Mouse (Mus musculus) cerebellum, postnatal 25 days (tissue): Measurements from ENCODE around the gene Tenm2.

ENCODE experiments used
- DNase-seq, 2 experiments: peaks; one replicate each; pipeline ENCODE4 v3.0.0; 2021; ENCODE audit warnings: mixed read lengths in 2 of 2

The Tenm2 gene

DNA sequence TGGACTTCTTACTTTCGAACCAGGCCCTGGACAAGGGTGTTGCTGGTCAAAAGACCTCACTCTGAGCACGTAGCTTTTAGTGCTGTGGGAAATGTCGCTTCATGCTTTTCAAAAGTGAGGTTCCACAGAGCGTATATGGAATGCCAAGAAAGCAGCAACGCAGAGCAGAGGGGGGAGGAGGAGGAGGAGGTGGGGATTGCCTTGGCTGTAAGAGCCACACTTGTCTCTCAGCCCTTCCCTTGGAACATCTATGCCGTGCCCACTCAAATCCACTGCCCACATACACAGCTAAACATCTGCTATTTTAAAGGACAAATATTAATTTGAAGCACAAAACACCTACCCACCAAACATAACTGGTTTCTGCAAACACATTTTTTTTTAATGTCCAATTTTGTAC, 544.9 kb downstream of the Tenm2 start:
- no peak for DNase-seq

DNA sequence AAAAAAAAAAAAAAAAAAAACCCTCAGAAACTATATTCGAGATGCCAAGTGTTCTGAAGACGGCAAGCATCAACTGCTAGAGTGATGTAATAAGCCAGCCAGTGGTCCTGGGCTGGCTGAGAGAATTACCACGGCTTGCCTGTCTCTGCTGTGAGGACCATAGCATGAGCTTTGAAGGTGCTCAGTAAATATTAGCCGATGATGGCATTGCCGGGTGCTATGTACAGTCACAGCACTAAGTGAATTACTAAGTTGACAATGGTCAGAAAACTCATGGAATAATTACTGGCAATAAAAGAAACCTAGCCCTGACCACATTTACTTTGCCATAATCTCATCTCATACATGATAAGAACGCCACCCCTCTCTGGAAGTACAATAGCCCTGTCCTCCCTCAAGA, 549.5 kb downstream of the Tenm2 start:
- DNase-seq, result no peak

DNA sequence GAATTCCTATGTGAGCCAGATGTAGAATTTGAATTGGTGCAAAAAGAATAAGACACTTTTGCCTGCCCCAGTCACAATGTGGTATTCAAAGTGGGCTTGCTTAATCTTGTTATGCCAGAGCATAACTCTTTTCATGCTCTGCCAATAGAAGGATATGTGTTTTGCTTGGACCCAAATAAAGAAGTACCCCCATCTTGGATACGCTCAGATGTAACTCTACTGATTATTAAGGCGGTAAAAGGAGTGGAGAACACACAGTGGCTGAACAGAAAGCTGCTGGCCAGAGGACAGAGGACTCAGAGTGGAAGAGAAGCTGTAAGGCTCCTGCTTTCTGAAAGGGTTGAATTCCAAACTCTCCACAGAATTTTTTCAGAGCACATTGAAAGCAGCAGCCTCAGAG, 556.4 kb downstream of the Tenm2 start:
- no peak for DNase-seq

DNA sequence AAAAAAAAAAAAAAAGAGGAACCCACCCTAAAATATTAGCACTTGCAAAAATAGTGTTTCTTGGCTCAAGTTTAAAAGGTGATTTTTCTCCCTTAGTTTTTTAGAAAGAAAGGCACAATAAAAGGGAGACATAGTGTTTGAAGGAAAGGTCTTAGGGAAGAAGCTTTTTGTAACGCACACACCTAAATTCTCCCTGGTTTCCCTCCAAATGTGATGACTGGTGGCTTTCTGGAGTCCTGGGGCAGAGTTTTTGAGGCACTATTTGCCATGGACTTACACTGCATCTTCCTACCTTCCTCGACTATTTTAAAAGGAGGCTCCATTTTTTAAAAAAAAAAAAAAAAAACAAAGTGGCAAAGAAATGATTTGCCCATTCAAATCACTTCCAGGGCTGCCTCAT, 557.2 kb downstream of the Tenm2 start:
- DNase-seq, result no peak

DNA sequence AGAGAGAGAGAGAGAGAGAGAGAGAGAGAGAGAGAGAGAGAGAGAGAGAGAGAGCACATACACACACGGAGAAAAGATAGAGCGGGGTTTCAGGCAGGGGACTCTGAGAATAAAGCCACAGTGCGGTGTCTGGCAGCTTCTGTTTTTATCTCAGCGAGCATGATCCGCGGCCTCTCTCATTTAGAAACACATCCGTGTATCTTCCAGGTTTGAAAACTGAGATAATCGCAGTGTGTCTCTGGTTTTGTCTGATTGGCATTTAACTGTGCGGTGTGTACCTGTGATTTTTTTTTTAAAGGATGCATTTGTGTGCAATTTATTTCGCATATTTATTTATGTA, 557.7 kb downstream of the Tenm2 start:
- DNase-seq, result peak in 1 of 2 experiments; percentile 59

DNA sequence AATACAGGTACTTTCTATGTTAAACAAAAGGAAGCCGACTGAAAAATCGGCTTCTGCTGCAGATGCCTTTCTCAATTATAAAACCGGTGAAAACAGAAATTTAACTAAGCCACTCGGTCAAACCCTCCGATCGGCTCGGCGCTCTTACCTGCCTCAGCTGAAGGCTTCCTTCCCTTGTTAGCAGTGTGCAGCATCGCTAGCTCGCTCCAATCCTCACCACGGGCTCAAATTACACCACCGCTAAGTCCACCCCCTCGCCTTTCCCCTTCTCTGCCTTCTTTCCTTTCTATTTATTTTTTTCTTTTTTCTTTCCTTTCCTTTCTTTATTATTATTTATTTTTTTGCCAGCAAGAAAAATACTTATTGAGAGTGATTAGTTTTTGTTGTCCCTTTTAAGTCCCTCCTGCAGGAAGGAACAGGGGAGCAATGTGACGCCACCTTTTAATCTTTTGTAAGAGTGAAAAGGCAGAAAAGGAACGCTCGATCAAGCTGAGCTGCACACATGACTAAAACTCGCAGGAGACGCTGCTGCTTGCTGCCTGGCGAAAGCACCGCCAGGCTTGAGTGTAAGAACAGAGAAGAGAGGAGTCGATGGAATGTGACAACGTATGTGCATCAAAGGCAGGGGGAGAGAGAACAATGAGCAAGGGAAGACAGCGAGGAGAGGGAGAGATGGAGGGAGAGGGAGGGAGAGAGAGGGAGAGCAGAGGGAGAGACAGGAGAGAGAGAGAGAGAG, 558.3 kb downstream of the Tenm2 start:
- DNase-seq, result peak; percentile 71 to 78

DNA sequence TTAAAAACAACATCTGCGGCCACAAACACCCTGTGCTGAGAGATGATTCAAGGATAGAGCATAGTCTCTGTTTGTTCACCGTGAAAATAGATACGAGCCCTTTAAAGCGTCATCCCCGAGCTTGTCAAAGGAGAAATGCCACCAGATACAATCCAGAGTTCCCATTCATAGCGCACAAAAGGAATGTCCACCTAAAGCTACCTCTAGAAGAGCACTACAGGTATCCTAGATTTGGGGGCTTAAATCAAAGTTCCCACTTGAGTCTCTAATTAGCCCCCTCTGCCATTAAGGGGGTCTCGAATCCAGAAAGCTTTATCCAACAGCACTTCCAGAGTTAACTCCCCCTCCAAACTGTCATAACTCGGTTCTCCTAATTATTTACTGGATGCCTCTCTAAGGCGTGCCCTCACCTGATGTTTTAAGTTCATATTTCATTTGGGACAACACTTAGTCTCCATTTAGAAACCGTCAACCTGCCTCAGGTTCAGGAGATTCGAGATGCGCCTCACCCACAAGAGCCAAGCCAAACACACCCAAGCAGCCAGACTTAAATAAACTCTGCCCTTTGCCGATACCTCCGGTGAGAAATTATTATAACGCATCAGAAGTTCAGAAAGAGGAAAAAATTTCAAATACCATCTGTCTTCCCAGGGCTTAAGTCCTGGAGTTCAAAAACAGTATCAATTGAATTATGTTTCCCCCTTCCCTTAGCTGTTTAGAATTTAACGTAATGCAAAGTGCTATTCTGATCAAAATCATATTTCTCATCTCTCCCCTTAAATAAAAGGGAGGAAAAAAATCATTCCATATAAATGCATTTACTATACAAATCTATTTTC, 559.1 kb downstream of the Tenm2 start:
- peak; percentile 34 to 36 for DNase-seq

DNA sequence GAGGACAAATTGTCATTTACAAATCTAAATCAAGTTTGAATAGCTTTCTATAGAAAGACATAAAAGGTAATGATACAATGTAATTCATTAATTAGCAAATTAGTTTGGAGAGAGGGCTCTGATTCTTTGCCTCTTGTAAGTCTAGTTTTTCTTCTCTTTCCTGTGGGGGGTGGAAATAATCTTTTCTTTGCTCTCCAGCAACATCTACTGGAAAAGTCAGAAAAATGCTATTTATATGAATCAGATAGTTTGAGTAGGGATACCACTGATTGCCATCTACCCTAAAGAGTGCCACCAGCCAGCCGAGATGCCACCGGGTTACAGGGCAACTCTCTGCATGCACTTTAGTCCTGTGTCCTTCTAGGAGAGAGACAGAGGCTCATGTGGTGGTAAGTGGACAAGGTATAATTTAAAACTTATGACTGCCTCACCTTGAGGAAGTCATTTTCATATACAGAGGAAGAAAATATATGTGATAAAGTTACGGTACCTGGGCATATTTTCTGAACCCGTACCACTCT, 560.8 kb downstream of the Tenm2 start:
- DNase-seq, result peak in 1 of 2 experiments; percentile 14

DNA sequence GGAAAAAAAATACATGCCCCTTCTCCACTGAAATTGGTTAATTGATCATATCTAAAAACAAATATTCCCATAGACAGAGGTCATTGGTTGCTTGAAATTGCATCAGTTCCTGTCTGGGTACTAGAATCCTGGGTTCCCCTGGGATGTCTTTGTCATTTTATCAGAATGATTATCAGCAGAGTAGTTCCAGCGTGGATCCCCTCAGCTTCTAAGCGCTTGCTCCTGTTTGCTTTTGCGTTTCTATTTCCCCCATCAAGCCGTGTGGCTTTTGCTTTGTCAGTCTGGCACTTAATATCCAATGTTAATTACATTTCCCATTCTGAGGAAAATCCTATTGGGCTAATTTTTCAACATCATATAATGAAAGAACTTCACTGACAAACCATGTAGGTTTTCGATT, 561.6 kb downstream of the Tenm2 start:
- no peak for DNase-seq

DNA sequence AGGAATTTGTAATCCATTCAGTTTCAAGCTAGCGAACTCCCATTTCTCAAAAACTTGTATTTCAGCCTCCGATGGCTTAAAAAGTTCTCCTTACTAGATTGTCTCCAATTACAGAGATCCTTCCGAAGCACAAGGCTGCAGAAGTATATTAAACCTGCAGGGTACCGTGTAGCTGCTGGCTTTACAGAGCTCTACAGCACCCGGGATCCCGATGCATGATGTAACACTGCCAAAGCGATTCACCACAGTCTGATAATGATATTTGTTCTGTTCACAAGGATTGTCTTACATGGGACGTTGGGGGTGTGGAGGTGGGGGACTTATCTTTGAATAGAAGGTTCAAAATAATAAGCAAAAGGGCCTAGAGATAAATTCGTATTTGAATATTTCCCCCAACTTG, 564.6 kb downstream of the Tenm2 start:
- DNase-seq, result no peak

DNA sequence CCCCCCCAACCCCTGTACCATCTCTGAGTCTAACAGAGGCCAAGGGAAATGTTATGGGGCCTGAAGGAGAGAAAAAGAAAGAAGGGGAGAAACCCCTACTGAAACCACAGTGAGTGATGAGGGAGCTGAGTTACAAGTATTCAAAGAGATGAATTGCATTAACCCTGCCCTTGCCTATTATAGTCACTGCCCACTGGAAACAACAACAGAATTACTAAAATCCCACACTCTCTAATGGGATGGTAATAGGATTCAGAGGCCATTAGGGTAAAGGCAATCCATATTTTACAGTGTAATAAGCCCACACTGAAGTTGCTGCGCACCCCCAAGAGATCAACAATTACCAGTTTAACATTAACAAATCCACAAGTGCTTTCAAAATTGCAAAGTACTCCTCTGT, 571.7 kb downstream of the Tenm2 start:
- DNase-seq, result no peak

DNA sequence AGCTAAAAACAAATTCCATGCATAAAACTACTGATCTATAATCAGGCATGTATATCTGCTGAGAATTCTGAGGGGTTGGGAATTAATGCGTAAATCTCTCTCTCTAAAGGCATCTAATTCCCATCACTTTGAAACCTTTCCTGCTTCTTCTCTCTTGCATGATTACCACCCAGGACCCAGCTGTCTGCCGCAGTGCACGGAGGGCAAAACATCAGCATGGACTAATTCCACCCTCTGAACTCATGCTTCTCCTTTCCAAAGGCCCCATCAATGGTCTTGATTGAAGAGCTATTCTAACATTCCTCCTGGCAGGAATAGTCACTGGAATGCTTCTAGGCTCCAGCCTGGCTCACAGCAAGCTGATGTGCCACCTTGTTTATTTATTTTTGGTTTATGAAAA, 572.2 kb downstream of the Tenm2 start:
- DNase-seq, result no peak

DNA sequence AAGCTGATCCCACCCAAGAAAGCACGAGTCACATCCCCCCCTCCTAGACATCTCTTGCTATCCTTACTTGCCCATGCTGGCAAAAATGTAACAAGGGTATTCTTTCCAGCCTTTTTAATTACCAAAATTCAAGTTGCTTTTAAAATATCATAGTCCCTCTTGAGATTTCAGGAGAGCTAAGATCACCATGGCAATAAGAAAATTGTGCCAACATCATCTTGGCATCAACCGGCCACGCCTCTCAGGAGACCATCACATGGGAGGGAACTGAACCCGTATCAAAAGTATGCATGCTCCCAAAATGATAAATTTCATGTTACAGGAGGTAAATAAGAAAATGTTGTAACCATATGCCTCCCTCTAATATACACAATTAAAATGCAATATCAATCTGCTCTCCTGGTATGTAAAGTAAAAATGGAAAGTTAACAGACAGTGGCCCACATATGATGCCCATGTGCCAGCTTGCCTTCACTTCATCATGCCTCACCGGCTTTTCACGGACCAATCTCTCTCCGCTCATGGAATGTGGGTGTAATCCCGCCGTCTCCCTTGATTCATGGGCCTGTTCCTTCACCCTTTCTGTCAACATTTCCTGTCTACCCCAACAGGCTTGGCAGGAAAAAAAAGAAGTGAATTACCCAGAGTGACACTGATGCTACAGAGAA, 582.0 kb downstream of the Tenm2 start:
- DNase-seq, result no peak

DNA sequence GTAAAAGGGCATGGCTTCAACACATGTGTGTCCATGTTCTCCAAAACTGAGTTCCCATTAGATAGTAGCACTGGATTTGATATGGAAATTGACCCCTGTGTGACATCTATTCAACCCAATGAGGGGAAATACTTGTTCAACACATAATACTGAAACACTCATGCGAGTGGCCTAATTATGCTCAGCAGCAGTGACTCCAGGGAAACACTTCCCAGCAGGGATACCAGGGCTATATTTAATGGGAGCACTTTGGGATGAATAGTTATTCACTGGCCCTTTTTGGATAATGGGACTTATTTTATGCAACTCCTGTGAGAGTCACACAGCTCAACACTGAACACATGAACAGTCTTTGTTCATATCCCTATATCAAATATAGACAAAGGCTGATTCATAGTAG, 588.6 kb downstream of the Tenm2 start:
- DNase-seq, result no peak

DNA sequence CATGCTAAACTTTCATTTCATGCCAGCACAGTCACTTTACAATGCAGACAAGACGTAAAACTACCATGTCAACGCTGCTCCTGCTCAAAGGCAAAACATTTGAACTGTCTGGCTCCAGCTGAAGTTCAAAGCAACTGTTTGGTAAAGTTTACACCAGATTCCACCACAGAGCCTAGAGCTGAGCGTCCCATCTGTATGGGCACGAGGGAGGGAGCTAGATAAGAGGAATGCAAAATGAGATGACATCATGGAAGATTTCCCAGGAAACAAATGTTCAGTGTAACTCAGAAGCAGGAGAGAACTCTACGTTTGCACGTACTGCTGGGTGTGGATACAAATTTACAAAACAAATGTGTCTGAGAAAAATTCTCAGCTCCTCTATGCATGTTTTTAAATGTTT, 600.7 kb downstream of the Tenm2 start:
- no peak for DNase-seq

DNA sequence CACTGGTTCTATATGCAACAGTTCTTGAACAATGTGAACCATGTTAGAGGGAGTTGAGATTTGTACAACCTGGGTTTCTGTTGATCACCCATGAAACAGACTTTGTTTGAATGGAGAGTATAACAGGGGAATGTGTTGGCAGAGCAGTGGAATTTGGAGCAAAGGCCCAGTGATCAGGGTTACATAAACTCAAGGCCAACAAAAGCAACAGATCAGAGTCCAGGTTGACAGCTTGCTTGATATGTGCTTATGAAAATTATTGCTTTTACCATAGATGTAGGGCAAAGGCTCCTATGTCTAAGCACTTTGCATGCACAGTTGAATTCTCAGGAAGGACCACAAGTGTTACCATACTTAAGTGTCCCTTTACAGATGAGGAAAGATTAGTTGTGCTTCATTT, 603.6 kb downstream of the Tenm2 start:
- DNase-seq, result no peak

DNA sequence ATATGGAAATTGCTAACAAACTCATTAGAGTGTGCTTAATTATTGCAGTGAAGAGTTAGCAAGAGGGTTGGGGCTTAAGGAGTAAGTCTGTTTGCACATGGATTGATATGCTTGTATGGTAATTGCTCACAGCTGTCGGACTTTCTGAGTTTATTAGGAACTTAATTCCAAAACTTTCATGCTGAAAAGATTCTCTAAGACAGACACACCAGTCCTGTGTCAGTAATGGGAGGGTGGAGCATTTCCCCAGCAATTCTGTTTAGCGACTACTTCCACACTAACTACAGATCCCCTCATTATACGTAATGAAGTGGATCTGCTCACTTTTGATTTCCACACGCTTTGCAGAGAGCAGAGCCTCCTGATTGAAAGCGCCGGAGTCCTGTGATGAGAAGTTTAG, 622.0 kb downstream of the Tenm2 start:
- DNase-seq, result no peak

DNA sequence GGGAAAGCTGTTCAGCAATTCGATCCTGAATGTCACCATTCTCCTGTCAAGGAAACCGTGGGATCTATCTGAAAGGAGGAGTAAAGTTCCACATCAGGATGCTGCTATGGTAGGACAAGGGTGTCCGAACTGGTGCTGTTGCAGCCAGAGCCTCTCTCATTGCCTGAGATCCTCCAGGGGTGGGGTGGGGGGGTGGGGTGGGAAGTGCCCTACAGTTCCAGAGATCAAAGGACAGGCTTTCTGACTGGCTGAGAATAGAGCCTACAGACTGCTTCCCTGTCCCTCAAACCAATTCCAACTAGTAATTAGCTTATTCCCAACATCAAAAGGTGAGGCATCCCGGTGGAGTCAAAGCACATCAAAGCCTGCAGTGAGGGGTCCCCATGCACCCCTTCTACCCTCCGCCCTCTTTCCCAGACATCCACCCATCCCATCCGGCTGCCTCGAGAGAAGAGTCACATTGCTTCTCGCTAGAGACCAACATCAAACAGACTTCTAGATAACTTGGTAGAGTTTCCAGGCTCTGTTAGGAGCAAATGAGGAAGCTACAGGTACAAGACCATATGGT, 630.9 kb downstream of the Tenm2 start:
- DNase-seq, result no peak

DNA sequence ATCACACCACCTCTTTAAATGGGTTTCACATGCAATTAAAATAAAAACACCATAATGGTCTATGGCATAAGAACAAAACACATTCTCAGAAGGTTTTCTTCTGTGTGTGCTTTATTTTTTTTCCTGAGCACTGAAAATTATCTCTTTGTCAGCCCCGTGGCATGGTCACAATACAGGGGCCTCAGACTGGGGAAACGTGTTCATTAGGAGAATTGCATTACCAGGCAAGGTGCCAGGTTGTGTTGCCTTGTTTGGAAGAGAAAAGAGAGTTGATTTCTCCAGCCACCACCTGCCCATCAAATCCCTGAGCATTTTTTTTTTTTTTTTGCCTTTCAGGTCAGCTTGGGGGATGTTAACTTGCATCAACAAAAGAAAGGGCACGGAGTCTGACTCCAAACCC, 631.5 kb downstream of the Tenm2 start:
- peak in 1 of 2 experiments; percentile 40 for DNase-seq

DNA sequence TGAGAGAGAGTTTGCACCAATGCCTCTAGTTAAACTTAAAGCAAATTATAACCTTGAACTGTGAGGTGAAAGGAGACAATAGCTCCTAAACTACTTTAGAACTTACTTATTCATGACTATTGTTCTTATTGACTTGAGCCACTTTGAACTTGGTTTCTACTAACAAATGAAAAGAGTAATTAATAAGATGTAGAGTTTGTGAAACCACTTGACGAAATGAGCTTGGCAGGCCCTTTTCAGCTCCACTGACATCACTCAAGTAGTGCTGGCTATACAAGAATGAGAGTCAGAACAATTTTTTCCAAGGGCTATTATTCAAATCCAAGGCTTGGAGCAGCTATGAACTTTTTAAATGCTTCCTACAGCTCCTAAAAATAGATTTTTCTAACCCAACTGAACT, 643.3 kb downstream of the Tenm2 start:
- DNase-seq, result no peak

DNA sequence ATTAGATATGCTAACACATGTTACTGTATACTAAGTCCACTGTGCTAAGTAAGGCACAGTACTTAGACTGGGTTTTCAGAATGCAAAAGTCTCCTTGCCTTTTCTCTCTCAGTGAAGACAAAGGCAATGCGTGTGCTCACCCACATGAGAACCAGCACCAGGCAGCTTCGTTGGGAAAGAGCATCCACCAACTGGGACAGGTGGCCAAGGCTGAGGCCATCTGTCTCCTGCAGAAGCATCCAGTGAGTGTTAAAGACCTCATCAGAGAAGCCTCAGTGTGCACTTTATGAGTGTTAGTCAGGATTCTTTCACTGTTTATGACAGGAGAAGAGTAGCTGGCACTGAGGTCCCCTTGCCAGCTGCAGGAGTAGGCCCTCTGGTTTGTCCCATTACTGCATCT, 669.6 kb downstream of the Tenm2 start:
- peak; percentile 86 to 89 for DNase-seq

DNA sequence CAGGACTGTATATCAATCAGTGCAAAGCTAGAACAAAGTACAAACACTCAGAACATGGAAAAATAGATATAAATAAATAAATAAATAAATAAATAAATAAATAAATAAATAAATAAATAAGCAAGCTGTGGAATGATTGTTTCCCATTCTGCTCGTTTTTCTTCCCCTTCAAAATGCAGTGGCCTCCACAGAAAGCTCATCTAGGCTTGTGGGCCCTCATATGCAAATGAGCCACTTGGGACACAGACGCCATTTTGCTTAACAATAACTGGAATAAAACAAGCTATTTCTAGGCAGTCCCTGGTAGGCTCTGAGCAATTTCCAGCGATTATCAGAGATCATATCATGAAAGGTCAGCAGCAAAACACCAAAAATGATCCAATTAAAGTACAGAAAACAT, 672.9 kb downstream of the Tenm2 start:
- no peak for DNase-seq

DNA sequence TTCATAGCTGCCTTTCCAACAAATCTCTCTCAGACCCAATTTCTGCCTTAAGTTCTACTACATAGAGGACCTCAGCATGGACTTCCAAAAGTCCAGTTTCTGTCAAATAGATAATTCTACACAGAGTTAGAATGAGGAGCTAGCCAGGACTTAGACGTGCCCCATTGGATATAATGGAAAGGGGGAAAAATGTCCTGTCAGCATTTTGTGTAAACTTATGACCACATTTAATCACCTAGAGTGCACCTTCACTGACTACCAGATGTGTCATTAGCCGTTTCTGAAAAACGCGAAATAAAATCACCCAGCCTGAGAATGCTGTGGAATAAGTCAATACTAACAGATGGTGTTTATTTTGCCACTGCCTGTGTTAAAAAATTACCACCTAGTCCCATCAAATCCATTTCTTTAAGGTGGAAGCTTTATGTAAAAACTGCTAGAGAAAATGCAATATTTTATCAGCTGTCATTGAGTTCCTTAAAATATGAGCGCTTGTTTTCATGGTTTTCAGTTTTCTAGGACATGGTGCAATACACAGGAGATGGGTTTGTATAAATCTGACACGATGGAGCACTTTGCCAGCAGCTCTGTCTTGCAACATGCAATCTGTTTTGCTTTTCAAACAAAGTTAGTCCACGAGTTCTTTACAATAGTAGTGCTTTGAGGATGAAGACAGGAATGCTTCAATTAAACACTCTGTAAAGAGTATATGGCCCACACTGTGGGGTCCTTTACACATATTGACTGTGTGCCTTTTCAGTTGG, 674.8 kb downstream of the Tenm2 start:
- no peak for DNase-seq
